Mouse (Mus musculus) cerebellum, postnatal 14 days (tissue): ENCODE measurements around the gene Btbd9.
"Not testable (repeated sequence)": the region's sequence is repeated elsewhere in the genome, so short reads cannot be mapped to it uniquely, and the experiment has no call there.

Experiments used
- DNase-seq, 2 experiments: peaks; one replicate each; pipeline ENCODE4 v3.0.0; 2021; ENCODE audit warnings: mixed read lengths in 2 of 2

The Btbd9 gene

DNA sequence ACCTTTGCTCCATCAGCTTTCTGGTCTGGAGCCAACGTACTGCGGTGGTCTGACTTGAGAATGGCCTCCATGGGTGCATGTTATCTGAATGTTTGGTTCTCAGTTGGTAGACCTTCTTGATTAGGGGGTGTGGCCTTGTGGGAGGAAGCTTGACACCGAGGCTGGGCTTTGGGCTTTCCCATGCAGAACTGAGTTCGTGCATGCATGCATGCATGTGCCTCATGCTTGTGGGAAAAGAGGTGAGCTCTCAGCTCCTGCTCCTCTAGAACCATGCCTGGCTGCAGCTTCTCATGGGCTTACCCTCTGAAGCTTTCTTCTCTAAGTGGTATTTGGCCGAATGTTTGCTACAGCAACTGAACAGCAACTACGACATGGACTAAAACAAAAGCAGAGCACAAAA is 64.9 kb downstream of the Btbd9 start:
- DNase-seq = no peak

DNA sequence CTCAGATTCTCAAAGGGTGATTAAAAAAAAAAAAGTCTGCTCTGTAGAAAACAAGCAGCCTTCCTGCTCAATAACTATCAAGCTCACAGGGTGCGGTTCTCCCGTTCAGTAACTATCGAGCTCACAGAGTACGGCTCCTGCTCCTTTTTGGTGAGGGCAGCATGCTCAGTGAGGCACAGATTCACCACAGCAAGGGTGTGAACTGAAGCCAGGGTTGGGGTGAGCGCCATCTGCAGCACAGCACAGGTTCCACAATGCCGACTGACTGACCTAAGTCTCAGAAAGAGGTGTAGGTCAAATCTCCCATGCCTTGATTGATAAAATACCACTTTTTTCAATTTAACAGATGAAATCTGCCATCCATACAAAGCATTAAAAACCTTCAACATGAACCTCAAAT is 66.1 kb downstream of the Btbd9 start:
- DNase-seq = peak; percentile 90 to 93

DNA sequence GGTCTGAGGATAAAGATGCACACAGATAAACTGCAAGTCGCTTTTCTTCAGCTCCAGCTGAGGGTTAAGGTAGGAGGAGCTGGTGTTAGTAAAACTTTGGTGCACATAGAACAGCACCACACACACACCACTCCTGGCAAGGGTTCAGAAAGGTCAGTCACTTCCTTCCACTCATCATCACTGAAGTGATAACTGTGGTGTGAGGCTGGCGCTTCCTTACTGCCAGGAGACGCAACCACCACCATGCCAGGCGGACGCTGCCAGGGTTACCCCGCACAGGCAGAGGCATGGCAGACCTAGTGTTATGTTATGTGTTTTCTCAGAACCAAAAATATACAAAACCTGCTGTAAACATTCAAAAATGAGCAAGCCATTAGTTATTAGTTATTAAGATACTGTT is 66.6 kb downstream of the Btbd9 start:
- peak; percentile 60 to 61 for DNase-seq

GRCm38 (mm10) chr17:30507636-30508576 is 68.4 kb downstream of the Btbd9 start:
- DNase-seq = no peak

DNA sequence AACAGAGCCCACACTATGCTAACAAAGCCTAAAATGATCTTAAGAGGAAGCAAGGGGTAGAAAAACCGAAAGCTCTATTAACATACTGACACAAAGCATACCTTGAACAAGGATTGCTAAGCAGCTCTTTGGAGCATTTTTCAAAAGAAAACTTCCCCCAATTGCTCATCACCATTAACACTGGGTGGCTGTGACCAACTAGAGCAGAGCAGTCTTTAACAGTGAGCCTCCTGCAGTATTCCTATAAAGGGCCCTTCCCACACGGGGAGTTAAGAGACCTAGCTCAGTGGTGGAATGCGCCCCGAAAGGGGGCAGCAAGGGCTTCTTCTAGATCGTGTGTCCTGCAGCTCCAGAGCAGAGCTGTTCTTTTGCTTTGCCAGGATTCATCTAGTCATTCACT is 69.4 kb downstream of the Btbd9 start:
- no peak for DNase-seq

DNA sequence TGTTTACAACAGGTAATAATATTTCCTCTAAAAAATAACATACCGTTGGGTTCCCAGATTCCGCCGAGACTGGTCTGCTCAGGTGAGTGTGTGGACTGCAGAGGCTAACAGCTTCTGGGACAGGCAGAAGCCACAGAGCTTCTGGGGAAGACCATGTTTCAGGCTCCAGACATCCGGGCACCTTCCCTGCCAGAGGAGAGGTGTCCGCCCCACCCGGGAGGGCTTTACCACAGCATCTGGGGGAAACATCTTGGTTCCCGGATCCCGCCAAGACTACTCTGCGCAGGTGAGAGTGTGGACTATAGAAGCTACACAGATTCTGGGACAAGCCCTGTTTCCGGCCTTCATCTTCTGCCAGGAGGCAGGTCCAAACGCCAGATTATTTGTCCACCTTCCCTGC is 76.7 kb downstream of the Btbd9 start:
- DNase-seq = not testable (repeated sequence)

GRCm38 (mm10) chr17:30498779-30499178 is 77.5 kb downstream of the Btbd9 start:
- no peak for DNase-seq

GRCm38 (mm10) chr17:30498376-30498719 is 77.9 kb downstream of the Btbd9 start:
- DNase-seq = peak; percentile 84 to 88

DNA sequence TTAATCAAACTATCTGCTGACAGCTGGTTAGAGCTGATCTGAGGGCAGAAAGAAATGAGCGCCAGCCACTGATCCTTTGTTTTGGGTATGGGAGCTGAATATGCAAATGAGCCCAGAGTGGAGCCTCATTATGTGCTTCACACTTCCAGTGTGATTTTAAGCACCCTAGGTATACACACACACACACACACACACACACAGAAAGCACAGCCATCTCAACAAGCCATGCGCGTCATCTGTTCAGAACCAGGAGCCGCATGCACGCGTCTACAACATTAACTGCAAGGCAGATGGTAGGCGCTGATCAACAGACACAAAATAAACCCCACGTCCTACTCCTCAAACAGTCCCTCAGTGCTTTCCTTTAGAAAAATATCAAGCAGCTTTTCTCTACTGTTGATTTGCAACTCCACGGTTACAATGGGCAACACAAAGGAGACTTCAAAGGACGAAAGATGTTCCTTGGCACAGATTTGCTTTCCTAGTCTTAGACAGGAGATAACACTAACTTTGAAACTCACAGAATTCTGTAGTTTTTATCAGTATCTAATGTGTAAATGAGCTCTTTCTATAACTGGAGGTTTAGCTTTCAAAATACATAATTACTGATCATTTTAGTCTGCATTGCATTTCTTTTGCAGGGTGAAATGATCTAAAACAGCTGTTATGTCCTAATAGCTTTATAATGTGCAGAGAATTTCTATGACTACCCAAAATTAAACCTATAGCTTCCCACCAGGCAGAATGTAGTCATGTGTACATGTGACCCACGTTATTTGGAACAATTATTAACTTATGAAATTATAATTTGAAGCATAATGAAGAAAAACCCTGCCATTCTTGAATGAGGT is 78.5 kb downstream of the Btbd9 start:
- peak; percentile 47 to 54 for DNase-seq

- no peak for DNase-seq
Observed at GRCm38 (mm10) chr17:30495567-30495966, 80.7 kb downstream of the Btbd9 start.

DNA sequence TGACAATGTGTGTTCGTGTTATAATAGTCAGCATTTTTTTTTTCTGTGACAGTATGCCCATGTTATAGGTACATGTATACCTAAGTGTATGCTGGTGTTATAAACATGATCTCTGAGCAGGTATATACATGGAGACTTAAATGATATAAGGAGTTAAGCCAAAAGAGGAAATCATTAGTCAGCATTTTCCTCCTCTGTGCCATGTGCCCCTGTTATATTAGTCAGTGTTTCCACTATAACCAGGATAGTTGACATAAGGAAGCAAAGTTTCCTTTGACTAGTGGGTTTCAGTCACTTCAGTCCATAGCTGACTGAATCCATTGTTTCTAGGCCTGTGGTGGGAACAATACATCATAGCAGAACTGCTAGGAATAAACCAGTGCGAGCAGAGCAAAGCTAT is 81.1 kb downstream of the Btbd9 start:
- no peak for DNase-seq

- DNase-seq = no peak
Observed at GRCm38 (mm10) chr17:30493481-30493880, 82.8 kb downstream of the Btbd9 start.

GRCm38 (mm10) chr17:30492191-30492590 is 84.1 kb downstream of the Btbd9 start:
- DNase-seq = no peak

GRCm38 (mm10) chr17:30491601-30492000 is 84.7 kb downstream of the Btbd9 start:
- DNase-seq = no peak

GRCm38 (mm10) chr17:30490601-30491000 is 85.7 kb downstream of the Btbd9 start:
- no peak for DNase-seq

GRCm38 (mm10) chr17:30490086-30490485 is 86.2 kb downstream of the Btbd9 start:
- no peak for DNase-seq

DNA sequence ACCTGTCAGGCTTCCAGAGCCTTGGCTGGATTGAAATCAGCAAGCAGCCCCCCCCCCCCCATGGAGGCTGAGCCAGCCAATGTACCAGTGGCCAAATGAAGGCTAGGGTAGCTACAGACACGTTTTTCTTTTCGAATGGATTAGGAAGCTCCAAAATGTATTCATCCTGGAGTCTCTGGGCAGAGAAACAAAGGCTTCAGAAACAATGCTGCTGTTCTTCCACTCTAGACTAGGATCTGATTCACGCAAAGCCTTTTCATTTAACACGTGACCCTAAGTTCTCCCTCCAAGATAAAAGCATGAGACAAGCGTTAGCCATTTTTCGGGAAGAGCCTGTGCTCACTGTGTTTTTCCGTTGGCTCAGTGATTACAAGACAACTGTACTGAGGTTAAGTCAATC is 86.7 kb downstream of the Btbd9 start:
- DNase-seq = no peak

DNA sequence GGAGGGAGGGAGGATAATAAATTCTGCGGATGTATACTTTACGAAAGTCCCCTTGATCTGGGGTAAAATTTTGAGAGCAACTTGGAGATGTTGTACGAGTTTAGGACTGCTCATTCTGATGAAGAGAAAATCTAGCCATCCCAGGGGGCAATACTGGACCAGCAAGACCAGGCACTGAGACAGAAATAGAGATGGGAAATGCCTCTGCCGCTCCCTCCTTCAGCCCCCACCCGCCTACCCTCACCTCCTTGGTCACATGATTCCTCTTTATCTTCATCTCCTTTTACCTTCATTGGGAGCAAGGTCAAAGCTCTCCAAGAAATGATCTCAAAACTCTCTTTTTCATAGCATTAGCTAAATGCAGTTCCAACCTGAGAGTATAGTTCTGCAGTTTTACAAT is 88.6 kb downstream of the Btbd9 start:
- DNase-seq = no peak

- DNase-seq = no peak
Observed at GRCm38 (mm10) chr17:30485067-30485854, 91.0 kb downstream of the Btbd9 start.

GRCm38 (mm10) chr17:30484446-30485066 is 91.7 kb downstream of the Btbd9 start:
- DNase-seq = no peak

GRCm38 (mm10) chr17:30481766-30482165 is 94.5 kb downstream of the Btbd9 start:
- DNase-seq = no peak

DNA sequence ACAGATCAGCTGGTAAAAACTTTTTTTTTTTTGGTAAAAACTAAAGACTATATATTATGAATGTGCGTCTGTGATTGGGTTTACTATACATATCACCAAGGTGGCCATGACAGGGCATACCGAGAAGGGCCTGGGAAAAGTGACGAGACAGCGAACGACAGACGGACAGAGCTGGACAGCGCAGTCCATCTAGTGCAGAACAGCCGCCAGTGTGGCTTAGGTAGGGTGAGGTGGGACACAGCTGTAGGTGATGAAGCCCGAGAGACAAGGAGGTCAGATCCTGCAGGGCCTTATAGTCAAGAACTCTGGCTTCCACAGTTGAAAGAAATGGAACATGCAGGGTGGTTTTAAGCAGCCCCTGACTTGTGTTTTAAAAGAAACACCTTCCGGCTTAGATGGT is 94.9 kb downstream of the Btbd9 start:
- DNase-seq = no peak

DNA sequence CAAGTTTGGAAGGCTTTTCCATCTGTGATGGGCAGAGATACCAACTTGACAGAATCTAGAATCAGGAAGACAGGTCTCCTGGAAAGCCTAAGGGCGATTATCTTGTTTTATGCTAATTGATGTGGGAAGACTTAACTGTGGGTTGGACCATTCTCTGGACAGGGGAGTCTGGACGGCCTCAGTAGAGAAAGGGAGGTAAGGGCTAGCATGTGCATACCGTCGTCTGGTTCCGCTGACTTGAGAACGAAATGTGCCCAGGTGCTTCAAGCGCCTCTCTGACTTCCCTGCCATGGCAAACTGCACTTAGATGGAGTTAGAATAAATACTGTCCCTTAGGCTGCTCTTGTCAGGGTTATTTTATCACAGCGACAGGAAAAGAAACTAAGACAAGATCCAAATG is 95.9 kb downstream of the Btbd9 start:
- no peak for DNase-seq
